Mouse (Mus musculus) frontal cortex, adult (tissue): ENCODE results near the gene AI182371.

Experiments used
- ATAC-seq: cut with Nextera tagmentation; 2 replicates; pipeline ENCODE4 v1.9.2; 2017; ENCODE audit warnings: mild to moderate bottlenecking, moderate library complexity, mixed read lengths; ENCODE audit not compliant: low TSS enrichment

Gene AI182371

GRCm38 (mm10) chr2:35101443-35101842, at the start of gene AI182371:
Gene AI182371 (minus strand): TSS chr2:35101543.
- ATAC-seq = no peak

- ATAC-seq = no peak
Measured at GRCm38 (mm10) chr2:35148806-35149205, 47.5 kb upstream of the AI182371 start.

GRCm38 (mm10) chr2:35141673-35142072, 40.3 kb upstream of the AI182371 start:
- ATAC-seq = no peak

- no peak for ATAC-seq
Measured at GRCm38 (mm10) chr2:35138576-35138975, 37.2 kb upstream of the AI182371 start.

GRCm38 (mm10) chr2:35133891-35134290, 32.5 kb upstream of the AI182371 start:
- ATAC-seq = no peak

- ATAC-seq = no peak
Measured at GRCm38 (mm10) chr2:35132662-35133055, 31.3 kb upstream of the AI182371 start.

- ATAC-seq = peak; percentile 100
Measured at GRCm38 (mm10) chr2:35131991-35132661, 30.8 kb upstream of the AI182371 start.

GRCm38 (mm10) chr2:35131491-35131890, 30.1 kb upstream of the AI182371 start:
- ATAC-seq = no peak

GRCm38 (mm10) chr2:35124716-35125115, 23.4 kb upstream of the AI182371 start:
- ATAC-seq = no peak

- ATAC-seq = no peak
Measured at GRCm38 (mm10) chr2:35110521-35110920, 9.2 kb upstream of the AI182371 start.

GRCm38 (mm10) chr2:35109924-35110304, 8.6 kb upstream of the AI182371 start:
- peak; percentile 7; the same call in 1 of the 2 replicates for ATAC-seq

GRCm38 (mm10) chr2:35109141-35109923, 8.0 kb upstream of the AI182371 start, which contains the start of gene Cntrl:
Gene Cntrl (plus strand): TSS chr2:35109492.
- ATAC-seq = peak; percentile 93

- ATAC-seq = peak; percentile 53
Measured at GRCm38 (mm10) chr2:35108712-35109111, 7.4 kb upstream of the AI182371 start.

GRCm38 (mm10) chr2:35107984-35108635, 6.8 kb upstream of the AI182371 start:
- ATAC-seq = no peak

GRCm38 (mm10) chr2:35104843-35105242, 3.5 kb upstream of the AI182371 start:
- no peak for ATAC-seq

- no peak for ATAC-seq
Measured at GRCm38 (mm10) chr2:35103558-35103957, 2.2 kb upstream of the AI182371 start.

- ATAC-seq = no peak
Measured at GRCm38 (mm10) chr2:35102777-35103176, 1.4 kb upstream of the AI182371 start.

GRCm38 (mm10) chr2:35100529-35100928, 814 bp downstream of the AI182371 start:
- ATAC-seq = no peak

- ATAC-seq = peak; percentile 97
Measured at GRCm38 (mm10) chr2:35087418-35087817, 13.9 kb downstream of the AI182371 start.

- no peak for ATAC-seq
Measured at GRCm38 (mm10) chr2:35079166-35079565, 22.2 kb downstream of the AI182371 start.

GRCm38 (mm10) chr2:35074328-35074727, 27.0 kb downstream of the AI182371 start:
- ATAC-seq = no peak

- no peak for ATAC-seq
Measured at GRCm38 (mm10) chr2:35072547-35072946, 28.8 kb downstream of the AI182371 start.

GRCm38 (mm10) chr2:35070275-35070674, 31.1 kb downstream of the AI182371 start:
- no peak for ATAC-seq
